ENCODE assay signal across 8 mouse cellular contexts in genomic region chr2:32534061-32534732, GRCm38 (mm10). TPM values are rescaled to one million over a fixed set of nuclear protein-coding genes. Genes with fewer than 3 reads are reported as not detected.
A peak's percentile ranks its signal among the peaks of the same experiment; 100 is the strongest.
DNase-seq lines count a peak whose midpoint lies in the region; ATAC-seq and TF ChIP-seq lines count a peak whose summit lies in the region.

No protein-coding gene starts in this region.

- H3K79me2 ChIP-seq in CH12.LX (replicated peaks; ENCODE audit: control insufficient read depth, extremely low read depth, insufficient read depth, poor library complexity, severe bottlenecking), result no peaks in the 10 kb centered on the region

- H3K9ac ChIP-seq in CH12.LX (ENCODE audit: insufficient read depth, low read depth), result peak overlapping the region; percentile 79
- H3K9ac ChIP-seq in heart, embryonic 12.5 days, result peak overlapping the region; percentile 80
- peak overlapping the region; percentile 78 for H3K9ac ChIP-seq in kidney, embryonic 16.5 days (replicated peaks; ENCODE audit: low read length)
- H3K9ac ChIP-seq in stomach, embryonic 15.5 days, result peak overlapping the region; percentile 42

- no peak for TF ChIP-seq CTCF in CH12.LX (conservative IDR thresholded peaks at IDR 0.05 in 1 of 2, IDR thresholded peaks at IDR 0.05 in 1 of 2; ENCODE audit: low read depth in 2 of 2, low read length in 2 of 2)

- peak overlapping the region; percentile 91 for H3K4me2 ChIP-seq in CH12.LX (ENCODE audit: insufficient read depth, low read depth, poor library complexity, severe bottlenecking)
- H3K4me2 ChIP-seq in heart, embryonic 12.5 days, result peak overlapping the region; percentile 90
- H3K4me2 ChIP-seq in kidney, embryonic 16.5 days (replicated peaks; ENCODE audit: low read depth, low read length), result peak overlapping the region; percentile 78
- peak overlapping the region; percentile 78 for H3K4me2 ChIP-seq in stomach, embryonic 15.5 days

- in situ Hi-C loops in CH12.LX (cut with MboI; ENCODE audit: low pct_ligation_motif_present, low pct_unique_long_range_greater_than_20kb, low sequenced_read_pairs), result no loop called here

- no peak overlapping the region for H3K27ac ChIP-seq in CH12.LX (ENCODE audit: insufficient read depth, low read depth)
- peak overlapping the region; percentile 92 for H3K27ac ChIP-seq in heart, embryonic 12.5 days (ENCODE audit: poor library complexity, severe bottlenecking)
- H3K27ac ChIP-seq in kidney, embryonic 16.5 days (ENCODE audit: low read length), result peak overlapping the region; percentile 98
- H3K27ac ChIP-seq in stomach, embryonic 15.5 days, result peak overlapping the region; percentile 98

- peaks cover 0 to under 1% of the 10 kb centered on the region in 2 experiments for H3K36me3 ChIP-seq in CH12.LX (replicated peaks in 1 of 2; ENCODE audit: control insufficient read depth in 1 of 2, insufficient read depth in 1 of 2, low read length in 1 of 2)
- no peaks in the 10 kb centered on the region for H3K36me3 ChIP-seq in heart, embryonic 12.5 days
- no peaks in the 10 kb centered on the region for H3K36me3 ChIP-seq in kidney, embryonic 16.5 days (ENCODE audit: insufficient read depth, low read length)
- H3K36me3 ChIP-seq in stomach, embryonic 15.5 days, result no peaks in the 10 kb centered on the region

- ATAC-seq in heart, embryonic 12.5 days (ENCODE audit: insufficient number of reproducible peaks, low FRiP score), result peak; percentile 0; the same call in 1 of the 2 replicates
- no peak; the same call in 1 of the 2 replicates for ATAC-seq in kidney, embryonic 16.5 days (ENCODE audit: low FRiP score, low TSS enrichment)
- ATAC-seq in stomach, embryonic 15.5 days (ENCODE audit: insufficient read depth, low FRiP score, low read depth), result 0 out of 2 replicates have a peak, but pooled peaks have one; percentile 8

- dilution Hi-C loops in CH12.LX (cut with MboI; ENCODE audit: extremely low pct_ligation_motif_present, extremely low pct_unique_long_range_greater_than_20kb, low sequenced_read_pairs), result no loop called here

- TF ChIP-seq POLR2A in CH12.LX (IDR thresholded peaks at IDR 0.05; ENCODE audit: low read depth, low read length), result no peak

- H3K4me3 ChIP-seq in CH12.LX (replicated peaks in 1 of 3; ENCODE audit: low read depth in 2 of 3, low read length in 2 of 3, poor library complexity in 1 of 3), result peak overlapping the region; percentile 57 to 69 (median 65)
- H3K4me3 ChIP-seq in heart, embryonic 12.5 days, result peak overlapping the region; percentile 89
- H3K4me3 ChIP-seq in kidney, embryonic 16.5 days (ENCODE audit: low read length), result peak overlapping the region; percentile 84
- peak overlapping the region; percentile 80 for H3K4me3 ChIP-seq in stomach, embryonic 15.5 days (replicated peaks)

- H3K27me3 ChIP-seq in CH12.LX (replicated peaks), result peaks cover 9% of the 10 kb centered on the region
- no peaks in the 10 kb centered on the region for H3K27me3 ChIP-seq in heart, embryonic 12.5 days (replicated peaks)
- no peaks in the 10 kb centered on the region for H3K27me3 ChIP-seq in kidney, embryonic 16.5 days (ENCODE audit: insufficient read depth, low read length)
- no peaks in the 10 kb centered on the region for H3K27me3 ChIP-seq in stomach, embryonic 15.5 days (replicated peaks)

- H3K9me3 ChIP-seq in CH12.LX (replicated peaks; ENCODE audit: low read length), result no peaks in the 10 kb centered on the region
- H3K9me3 ChIP-seq in heart, embryonic 12.5 days (replicated peaks), result no peaks in the 10 kb centered on the region
- H3K9me3 ChIP-seq in kidney, embryonic 16.5 days (ENCODE audit: low read length), result no peaks in the 10 kb centered on the region
- H3K9me3 ChIP-seq in stomach, embryonic 15.5 days, result no peaks in the 10 kb centered on the region

- no peak for TF ChIP-seq EP300 in CH12.LX (IDR thresholded peaks at IDR 0.05; ENCODE audit: low read length)

- WGBS in heart, embryonic 12.5 days, result 10% methylated on average over 13 of the region's 13 CpGs
- 10% methylated on average over 13 of the region's 13 CpGs for WGBS in kidney, embryonic 16.5 days
- 12% methylated on average over 13 of the region's 13 CpGs for WGBS in stomach, embryonic 15.5 days

- peaks cover 10 to 27% of the 10 kb centered on the region in 2 experiments for H3K4me1 ChIP-seq in CH12.LX (ENCODE audit: control insufficient read depth in 1 of 2, insufficient read depth in 2 of 2)
- H3K4me1 ChIP-seq in heart, embryonic 12.5 days (replicated peaks), result peaks cover 42% of the 10 kb centered on the region
- peaks cover 47% of the 10 kb centered on the region for H3K4me1 ChIP-seq in kidney, embryonic 16.5 days (ENCODE audit: insufficient read depth, low read length)
- H3K4me1 ChIP-seq in stomach, embryonic 15.5 days, result peaks cover 39% of the 10 kb centered on the region

- peak; percentile 41 for DNase-seq in 3134 (ENCODE audit: extremely low read depth, insufficient read length, low spot score)
- no peak for DNase-seq in CH12.LX (ENCODE audit: extremely low read depth)
- peak; percentile 45 for DNase-seq in embryo, embryonic 11.5 days (ENCODE audit: low read depth, low spot score)
- peak; percentile 73 for DNase-seq in lung, postnatal 25 days (ENCODE audit: low spot score)
- DNase-seq in cerebellum, adult 11-12 months, result no peak

- TF ChIP-seq RAD21 in CH12.LX (IDR thresholded peaks at IDR 0.05; ENCODE audit: low read depth, low read length), result no peak

TF ChIP-seq in CH12.LX, 34 proteins besides CTCF, POLR2A, EP300 and RAD21:
- TF ChIP-seq ZC3H11A (IDR thresholded peaks at IDR 0.05; ENCODE audit: low read depth, low read length) (no peak), SIN3A (IDR thresholded peaks at IDR 0.05; ENCODE audit: low read length) (no peak; the same call in 1 of the 2 replicates), MXI1 (IDR thresholded peaks at IDR 0.05; ENCODE audit: low read depth, low read length) (peak; percentile 60)
TF ChIP-seq in CH12.LX: peak in this region for 1.

RNA-seq across cellular contexts. Expression of gene Fam102a, which starts 0.9 kb away (rescaled TPM):
- total RNA-seq in CH12.LX (2012; rRNA removed) (3.8 and 5.1 TPM in 2 replicates), CH12.LX (2014; rRNA removed) (1.3 and 1.7 TPM in 2 replicates)
- polyA plus RNA-seq in CH12.LX (2012; ENCODE audit: insufficient read length, low read depth), result 6.7 and 7.8 TPM in 2 replicates
- polyA plus RNA-seq in heart, embryonic 12.5 days (2016; fragmentation: Nextera tagmentation; extraction: Ambion mirVana), result 7.9 and 9.0 TPM in 2 replicates
- 13.3 and 15.0 TPM in 2 replicates for polyA plus RNA-seq in kidney, embryonic 16.5 days (2015; fragmentation: Nextera tagmentation; extraction: Ambion mirVana)
- 11.2 and 13.0 TPM in 2 replicates for polyA plus RNA-seq in stomach, embryonic 15.5 days (2015; fragmentation: Nextera tagmentation; extraction: Ambion mirVana)

RNA-seq across cellular contexts. Expression of gene Dpm2, which starts 36.5 kb away (rescaled TPM):
- total RNA-seq in CH12.LX (2012; rRNA removed) (30.9 and 38.1 TPM in 2 replicates), CH12.LX (2014; rRNA removed) (29.8 and 33.8 TPM in 2 replicates)
- polyA plus RNA-seq in CH12.LX (2012; ENCODE audit: insufficient read length, low read depth), result 63.6 and 65.7 TPM in 2 replicates
- 68.0 and 71.5 TPM in 2 replicates for polyA plus RNA-seq in heart, embryonic 12.5 days (2016; fragmentation: Nextera tagmentation; extraction: Ambion mirVana)
- polyA plus RNA-seq in kidney, embryonic 16.5 days (2015; fragmentation: Nextera tagmentation; extraction: Ambion mirVana), result 106 and 108 TPM in 2 replicates
- 109 and 112 TPM in 2 replicates for polyA plus RNA-seq in stomach, embryonic 15.5 days (2015; fragmentation: Nextera tagmentation; extraction: Ambion mirVana)

RNA-seq across cellular contexts. Expression of gene Pip5kl1, which starts 40.4 kb away (rescaled TPM):
- total RNA-seq in CH12.LX (2012; rRNA removed) (0.64 and 1.3 TPM in 2 replicates), CH12.LX (2014; rRNA removed) (0.28 TPM in 1 of 2 replicates, not detected in the other)
- 0.57 and 0.82 TPM in 2 replicates for polyA plus RNA-seq in CH12.LX (2012; ENCODE audit: insufficient read length, low read depth)
- polyA plus RNA-seq in heart, embryonic 12.5 days (2016; fragmentation: Nextera tagmentation; extraction: Ambion mirVana), result 0.23 and 0.33 TPM in 2 replicates
- polyA plus RNA-seq in kidney, embryonic 16.5 days (2015; fragmentation: Nextera tagmentation; extraction: Ambion mirVana), result 2.5 and 2.6 TPM in 2 replicates
- 0.36 and 0.61 TPM in 2 replicates for polyA plus RNA-seq in stomach, embryonic 15.5 days (2015; fragmentation: Nextera tagmentation; extraction: Ambion mirVana)

RNA-seq across cellular contexts. Expression of gene 9430097D07Rik, which starts 41.3 kb away (rescaled TPM):
- total RNA-seq in CH12.LX (2012; rRNA removed), result 0.13 TPM in 1 of 2 replicates, not detected in the other
- not detected in 2 replicates for total RNA-seq in CH12.LX (2014; rRNA removed)
- not detected in 2 replicates for polyA plus RNA-seq in CH12.LX (2012; ENCODE audit: insufficient read length, low read depth)
- 0.18 and 0.24 TPM in 2 replicates for polyA plus RNA-seq in heart, embryonic 12.5 days (2016; fragmentation: Nextera tagmentation; extraction: Ambion mirVana)
- 0.12 and 0.16 TPM in 2 replicates for polyA plus RNA-seq in kidney, embryonic 16.5 days (2015; fragmentation: Nextera tagmentation; extraction: Ambion mirVana)
- 0.09 and 0.12 TPM in 2 replicates for polyA plus RNA-seq in stomach, embryonic 15.5 days (2015; fragmentation: Nextera tagmentation; extraction: Ambion mirVana)

RNA-seq across cellular contexts. Expression of gene St6galnac4, which starts 52.7 kb away (rescaled TPM):
- total RNA-seq in CH12.LX (2012; rRNA removed), result 51.9 and 57.4 TPM in 2 replicates
- total RNA-seq in CH12.LX (2014; rRNA removed), result 45.9 and 58.3 TPM in 2 replicates
- polyA plus RNA-seq in CH12.LX (2012; ENCODE audit: insufficient read length, low read depth), result 81.7 and 87.0 TPM in 2 replicates
- polyA plus RNA-seq in heart, embryonic 12.5 days (2016; fragmentation: Nextera tagmentation; extraction: Ambion mirVana), result 45.6 and 47.2 TPM in 2 replicates
- 24.7 TPM in 2 replicates for polyA plus RNA-seq in kidney, embryonic 16.5 days (2015; fragmentation: Nextera tagmentation; extraction: Ambion mirVana)
- 18.3 and 20.3 TPM in 2 replicates for polyA plus RNA-seq in stomach, embryonic 15.5 days (2015; fragmentation: Nextera tagmentation; extraction: Ambion mirVana)

Comparison
In these comparisons a context has a peak if more than half of its experiments do, and no peak if none do; other contexts are left out.
1. DNase-seq: peak in 3134 (single experiment), embryo, embryonic 11.5 days (single experiment) and lung, postnatal 25 days (single experiment); none in CH12.LX (single experiment) and cerebellum, adult 11-12 months (single experiment).
2. Peak in every context shown above with its lines, with median percentiles within 50 percentile points of each other: H3K4me2 ChIP-seq, H3K4me3 ChIP-seq and H3K9ac ChIP-seq.